Mouse (Mus musculus): ENCODE measurements around the gene Tmco5. TPM values are rescaled to one million over a fixed set of nuclear protein-coding genes. Genes with fewer than 3 reads are reported as not detected.

The Tmco5 gene
- not detected in 2 replicates for polyA plus RNA-seq (2015; fragmentation: Nextera tagmentation; extraction: Ambion mirVana)

GRCm38 (mm10) chr2:116878391-116878790, at the start of gene Tmco5:
Gene Tmco5, plus strand, starts transcription at chr2:116878691.
- Histone ChIP-seq H3K4me2 (replicated peaks; ENCODE audit: low read depth) (no peak within 1 kb of the TSS), H3K4me3 (ENCODE audit: low read depth, low read length) (no peak within 1 kb of the TSS), H3K27me3 (replicated peaks; ENCODE audit: control insufficient read depth, insufficient read depth, low read length) (no peaks in the 10 kb centered on the region), H3K9me3 (ENCODE audit: control insufficient read depth) (no peaks in the 10 kb centered on the region), H3K9ac (ENCODE audit: low read depth, low read length) (no peak within 1 kb of the TSS), H3K36me3 (ENCODE audit: control insufficient read depth, insufficient read depth) (no peaks in the 10 kb centered on the region), H3K27ac (ENCODE audit: low read depth, low read length) (no peak within 1 kb of the TSS), H3K4me1 (replicated peaks; ENCODE audit: control insufficient read depth, insufficient read depth, low read length) (no peaks in the 10 kb centered on the region)
- WGBS = 88% methylated on average over 3 of the region's 3 CpGs
- TF ChIP-seq CTCF (IDR thresholded peaks at IDR 0.05; ENCODE audit: low read depth) = no peak
- ATAC-seq = no peak

- H3K36me3 ChIP-seq (ENCODE audit: control insufficient read depth, insufficient read depth) = no peaks in the 10 kb centered on the region
- H3K9ac ChIP-seq (ENCODE audit: low read depth, low read length) = no peak overlapping the region
- no peak for TF ChIP-seq CTCF (IDR thresholded peaks at IDR 0.05; ENCODE audit: low read depth)
- 55% methylated on average over 11 of the region's 11 CpGs for WGBS
- H3K4me1 ChIP-seq (replicated peaks; ENCODE audit: control insufficient read depth, insufficient read depth, low read length) = no peaks in the 10 kb centered on the region
- ATAC-seq = no peak
- no peak overlapping the region for H3K4me2 ChIP-seq (replicated peaks; ENCODE audit: low read depth)
- H3K27ac ChIP-seq (ENCODE audit: low read depth, low read length) = no peak overlapping the region
- no peak overlapping the region for H3K4me3 ChIP-seq (ENCODE audit: low read depth, low read length)
- H3K9me3 ChIP-seq (ENCODE audit: control insufficient read depth) = no peaks in the 10 kb centered on the region
- H3K27me3 ChIP-seq (replicated peaks; ENCODE audit: control insufficient read depth, insufficient read depth, low read length) = no peaks in the 10 kb centered on the region
Measured at GRCm38 (mm10) chr2:116831863-116832262, 46.6 kb upstream of the Tmco5 start.

- WGBS = 60% methylated on average over 3 of the region's 3 CpGs
- H3K27ac ChIP-seq (ENCODE audit: low read depth, low read length) = no peak overlapping the region
- H3K4me1 ChIP-seq (replicated peaks; ENCODE audit: control insufficient read depth, insufficient read depth, low read length) = no peaks in the 10 kb centered on the region
- TF ChIP-seq CTCF (IDR thresholded peaks at IDR 0.05; ENCODE audit: low read depth) = no peak
- H3K4me3 ChIP-seq (ENCODE audit: low read depth, low read length) = no peak overlapping the region
- no peaks in the 10 kb centered on the region for H3K27me3 ChIP-seq (replicated peaks; ENCODE audit: control insufficient read depth, insufficient read depth, low read length)
- ATAC-seq = no peak
- H3K36me3 ChIP-seq (ENCODE audit: control insufficient read depth, insufficient read depth) = no peaks in the 10 kb centered on the region
- H3K4me2 ChIP-seq (replicated peaks; ENCODE audit: low read depth) = no peak overlapping the region
- H3K9ac ChIP-seq (ENCODE audit: low read depth, low read length) = no peak overlapping the region
- no peaks in the 10 kb centered on the region for H3K9me3 ChIP-seq (ENCODE audit: control insufficient read depth)
Measured at GRCm38 (mm10) chr2:116837829-116838228, 40.7 kb upstream of the Tmco5 start.

DNA sequence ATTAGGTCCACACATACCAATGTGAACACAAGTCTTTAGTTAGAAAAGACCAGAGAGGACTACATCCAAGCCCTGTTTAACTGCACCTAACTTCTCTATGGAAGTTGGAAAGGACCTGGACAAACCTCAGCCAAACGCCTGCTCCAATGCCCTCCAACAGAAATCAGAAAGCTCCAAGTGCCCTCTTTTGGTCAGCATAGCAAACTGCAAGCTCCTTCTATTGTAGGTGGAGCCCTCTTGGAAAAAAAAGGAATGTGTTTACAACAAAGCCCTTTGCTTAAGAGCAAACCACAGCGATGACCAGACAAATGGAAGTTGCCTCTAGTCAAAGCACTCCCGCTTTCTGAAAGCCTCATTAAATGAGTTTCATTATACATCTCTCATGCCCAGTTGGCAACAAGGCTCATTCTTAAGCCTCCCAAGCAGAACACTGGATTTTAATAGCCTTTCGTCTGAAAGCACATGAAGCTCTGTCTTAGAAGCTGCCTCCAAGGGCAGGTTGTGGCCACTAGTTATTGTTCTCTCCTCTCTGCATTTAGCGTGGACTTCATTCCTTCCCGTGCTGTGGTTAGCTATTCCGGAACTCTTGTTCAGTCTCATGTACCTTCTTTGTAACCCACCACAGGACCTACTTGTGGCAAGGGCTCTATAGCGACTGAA, 39.8 kb upstream of the Tmco5 start:
- WGBS = 45% methylated on average over 8 of the region's 8 CpGs
- Histone ChIP-seq H3K36me3 (ENCODE audit: control insufficient read depth, insufficient read depth) (no peaks in the 10 kb centered on the region), H3K4me2 (replicated peaks; ENCODE audit: low read depth) (no peak overlapping the region), H3K4me1 (replicated peaks; ENCODE audit: control insufficient read depth, insufficient read depth, low read length) (no peaks in the 10 kb centered on the region), H3K9me3 (ENCODE audit: control insufficient read depth) (no peaks in the 10 kb centered on the region), H3K27me3 (replicated peaks; ENCODE audit: control insufficient read depth, insufficient read depth, low read length) (no peaks in the 10 kb centered on the region), H3K4me3 (ENCODE audit: low read depth, low read length) (no peak overlapping the region), H3K27ac (ENCODE audit: low read depth, low read length) (no peak overlapping the region), H3K9ac (ENCODE audit: low read depth, low read length) (no peak overlapping the region)
- peak; percentile 76 for TF ChIP-seq CTCF (IDR thresholded peaks at IDR 0.05; ENCODE audit: low read depth)
- ATAC-seq = no peak

GRCm38 (mm10) chr2:116849980-116850636, 28.4 kb upstream of the Tmco5 start:
- TF ChIP-seq CTCF (IDR thresholded peaks at IDR 0.05; ENCODE audit: low read depth) = no peak
- no peaks in the 10 kb centered on the region for H3K4me1 ChIP-seq (replicated peaks; ENCODE audit: control insufficient read depth, insufficient read depth, low read length)

DNA sequence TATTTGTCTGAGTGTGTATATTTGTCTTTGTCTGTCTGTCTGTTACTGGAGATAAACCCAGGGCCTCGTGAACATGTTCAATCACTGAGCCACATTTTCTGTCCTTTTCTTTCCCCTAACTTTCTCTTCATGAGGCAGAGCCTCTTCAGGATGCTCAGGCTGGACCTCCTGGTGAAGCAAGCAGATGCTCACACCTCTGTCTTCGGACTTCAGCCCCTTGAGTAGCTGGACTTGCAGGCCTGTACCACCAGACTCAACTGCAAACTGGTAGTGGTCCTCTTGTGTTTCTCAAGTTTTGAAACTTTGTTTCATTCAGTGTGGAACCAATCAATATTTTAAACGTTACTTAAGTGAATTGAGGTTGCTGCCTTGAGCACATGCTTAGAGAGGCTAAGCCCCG, 27.1 kb upstream of the Tmco5 start:
- Histone ChIP-seq H3K9ac (ENCODE audit: low read depth, low read length) (no peak overlapping the region), H3K4me3 (ENCODE audit: low read depth, low read length) (no peak overlapping the region), H3K27ac (ENCODE audit: low read depth, low read length) (no peak overlapping the region), H3K4me2 (replicated peaks; ENCODE audit: low read depth) (no peak overlapping the region), H3K4me1 (replicated peaks; ENCODE audit: control insufficient read depth, insufficient read depth, low read length) (no peaks in the 10 kb centered on the region), H3K36me3 (ENCODE audit: control insufficient read depth, insufficient read depth) (no peaks in the 10 kb centered on the region), H3K9me3 (ENCODE audit: control insufficient read depth) (no peaks in the 10 kb centered on the region), H3K27me3 (replicated peaks; ENCODE audit: control insufficient read depth, insufficient read depth, low read length) (no peaks in the 10 kb centered on the region)
- 68% methylated on average over 4 of the region's 4 CpGs for WGBS
- TF ChIP-seq CTCF (IDR thresholded peaks at IDR 0.05; ENCODE audit: low read depth) = no peak
- ATAC-seq = no peak

More at GRCm38 (mm10) chr2:116849980-116850636, 28.4 kb upstream of the Tmco5 start:
- no peak overlapping the region for H3K27ac ChIP-seq (ENCODE audit: low read depth, low read length)
- H3K27me3 ChIP-seq (replicated peaks; ENCODE audit: control insufficient read depth, insufficient read depth, low read length) = no peaks in the 10 kb centered on the region
- 86% methylated on average over 20 of the region's 20 CpGs for WGBS
- no peaks in the 10 kb centered on the region for H3K36me3 ChIP-seq (ENCODE audit: control insufficient read depth, insufficient read depth)
- H3K9me3 ChIP-seq (ENCODE audit: control insufficient read depth) = no peaks in the 10 kb centered on the region
- H3K4me3 ChIP-seq (ENCODE audit: low read depth, low read length) = no peak overlapping the region
- ATAC-seq = no peak
- H3K4me2 ChIP-seq (replicated peaks; ENCODE audit: low read depth) = no peak overlapping the region
- no peak overlapping the region for H3K9ac ChIP-seq (ENCODE audit: low read depth, low read length)
